ENCODE assay signal across 11 mouse cellular contexts in the genomic region with DNA sequence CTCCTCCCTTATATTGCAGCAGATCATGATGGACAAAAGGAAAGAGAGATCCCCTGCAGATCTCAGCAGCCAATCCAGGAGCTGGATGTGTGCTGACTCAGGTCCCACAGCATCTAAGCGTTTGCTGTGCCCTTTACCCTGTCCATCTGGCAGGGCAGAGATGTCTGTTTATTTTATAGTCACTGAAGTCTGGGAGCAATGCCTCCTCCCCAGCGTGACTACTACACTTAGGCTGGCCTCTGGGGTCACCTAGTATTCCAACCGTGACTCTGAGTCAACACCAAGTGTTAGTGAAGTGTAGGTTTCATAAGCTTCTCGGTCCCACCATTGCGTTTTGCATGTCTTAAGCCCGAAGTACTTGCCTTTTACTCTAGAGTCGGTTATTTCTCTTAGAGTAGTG.
DNase-seq lines count a peak whose midpoint lies in the region; ATAC-seq and TF ChIP-seq lines count a peak whose summit lies in the region.
"Had no signal": no experiment of that assay in that cellular context is flagged by ENCODE, and none has a peak within 500 bp of the region (broad histone marks: within the 10 kb centered on the region; RNA-seq: fewer than 3 reads in every experiment).

No protein-coding gene starts in this region.

- no peak overlapping the region for H3K9ac ChIP-seq in liver, adult 2 months (ENCODE audit: low read depth, low read length)
- H3K9ac ChIP-seq in liver, embryonic 12.5 days, result no peak overlapping the region
- H3K9ac ChIP-seq: lung, embryonic 15.5 days; midbrain, embryonic 12.5 days had no signal

- H3K36me3 ChIP-seq in liver, adult 2 months (ENCODE audit: control insufficient read depth, insufficient read depth, low read length), result no peaks in the 10 kb centered on the region
- H3K36me3 ChIP-seq in liver, embryonic 12.5 days, result no peaks in the 10 kb centered on the region
- H3K36me3 ChIP-seq: lung, embryonic 15.5 days; midbrain, embryonic 12.5 days had no signal

- CTCF ChIA-PET in Patski (lab: Charles Lee), result interaction anchor here (0.7 to 1.2 kb wide), 5 partner anchors 14 to 702 kb away, joined by 3 to 6 read pairs (median 4); no protein-coding TSS in a partner anchor

- ATAC-seq in liver, embryonic 12.5 days, result no peak
- peak; percentile 41 for ATAC-seq in Patski
- no peak for ATAC-seq in CD4-positive, CD25-positive, alpha-beta regulatory T cell, adult 4 months
- ATAC-seq: activated CD4-positive, CD25-positive, alpha-beta regulatory T cell, adult 4 months had no signal

- POLR2A ChIA-PET in Patski (lab: Charles Lee), result no interaction called here

- H3K4me3 ChIP-seq in liver, adult 2 months (ENCODE audit: insufficient read depth, low read depth, low read length), result no peak overlapping the region
- H3K4me3 ChIP-seq in liver, embryonic 12.5 days, result no peak overlapping the region
- H3K4me3 ChIP-seq: lung, embryonic 15.5 days; midbrain, embryonic 12.5 days had no signal

- H3K9me3 ChIP-seq in liver, embryonic 12.5 days (replicated peaks), result no peaks in the 10 kb centered on the region
- H3K9me3 ChIP-seq: lung, embryonic 15.5 days; midbrain, embryonic 12.5 days had no signal

- no peak overlapping the region for H3K4me2 ChIP-seq in liver, embryonic 12.5 days
- H3K4me2 ChIP-seq: lung, embryonic 15.5 days; midbrain, embryonic 12.5 days had no signal

- in situ Hi-C loops in Patski (cut with MboI; ENCODE audit: low pct_unique_long_range_greater_than_20kb), result loop anchor here (5.0 kb wide), 2 partner anchors 82 to 692 kb away; no protein-coding TSS in a partner anchor

- H3K4me1 ChIP-seq in liver, adult 2 months (ENCODE audit: control insufficient read depth, insufficient read depth, low read length), result peaks cover 18% of the 10 kb centered on the region
- no peaks in the 10 kb centered on the region for H3K4me1 ChIP-seq in liver, embryonic 12.5 days
- H3K4me1 ChIP-seq: midbrain, embryonic 12.5 days had no signal

- no peak overlapping the region for H3K27ac ChIP-seq in liver, adult 2 months (replicated peaks; ENCODE audit: insufficient read depth, low read depth, low read length)
- no peak overlapping the region for H3K27ac ChIP-seq in liver, embryonic 12.5 days
- H3K27ac ChIP-seq: lung, embryonic 15.5 days; midbrain, embryonic 12.5 days had no signal

- no peak for TF ChIP-seq CTCF in liver, adult 2 months (IDR thresholded peaks at IDR 0.05; ENCODE audit: low read depth, low read length)
- no peak for TF ChIP-seq CTCF in Patski (IDR thresholded peaks at IDR 0.05)

- DNase-seq in liver, adult 2 months (ENCODE audit: extremely low read depth, low read depth, low spot score), result peak; percentile 92
- DNase-seq in Patski (ENCODE audit: low read depth, low spot score), result peak; percentile 71
- peak; percentile 58 for DNase-seq in kidney, adult 18-20 months
- DNase-seq in kidney, postnatal 25 days, result peak; percentile 66 to 82
- DNase-seq in testis, postnatal 14 days (ENCODE audit: low spot score), result no peak
- no peak for DNase-seq in left cerebral cortex, adult 9 months (ENCODE audit: low spot score in 2 of 2)

- 19% methylated on average over 7 of the region's 7 CpGs for WGBS in liver, adult 2 months
- 55% methylated on average over 7 of the region's 7 CpGs for WGBS in liver, embryonic 12.5 days (ENCODE audit: insufficient replicate concordance)

- no peaks in the 10 kb centered on the region for H3K27me3 ChIP-seq in liver, adult 2 months (ENCODE audit: control insufficient read depth, insufficient read depth, low read length)
- H3K27me3 ChIP-seq in liver, embryonic 12.5 days (replicated peaks), result no peaks in the 10 kb centered on the region
- no peaks in the 10 kb centered on the region for H3K27me3 ChIP-seq in Patski
- H3K27me3 ChIP-seq: lung, embryonic 15.5 days; midbrain, embryonic 12.5 days had no signal

- H3K79me2 ChIP-seq in liver, adult 2 months (ENCODE audit: control insufficient read depth, insufficient read depth, low read length), result no peaks in the 10 kb centered on the region

- TF ChIP-seq POLR2A in liver, adult 2 months (IDR thresholded peaks at IDR 0.05; ENCODE audit: extremely low read depth, insufficient read depth, low read length), result no peak

Comparison
In these comparisons a context has a peak if more than half of its experiments do, and no peak if none do; other contexts are left out.
1. DNase-seq: peak in liver, adult 2 months (single experiment), Patski (single experiment), kidney, adult 18-20 months (single experiment) and kidney, postnatal 25 days (2 of 2); none in testis, postnatal 14 days (single experiment) and left cerebral cortex, adult 9 months (0 of 2).